ENCODE assay signal across 30 mouse cellular contexts in genomic region chr5:128647221-128647730, GRCm38 (mm10). TPM values are rescaled to one million over a fixed set of nuclear protein-coding genes. Genes with fewer than 3 reads are reported as not detected.
"Had no signal": no experiment of that assay in that cellular context is flagged by ENCODE, and none has a peak within 500 bp of the region (broad histone marks: within the 10 kb centered on the region; RNA-seq: fewer than 3 reads in every experiment).

No protein-coding gene starts in this region.

- H3K36me3 ChIP-seq: limb, embryonic 12.5 days; liver, embryonic 12.5 days; liver, embryonic 15.5 days; lung, embryonic 15.5 days; midbrain, embryonic 10.5 days; midbrain, embryonic 13.5 days; neural tube, embryonic 13.5 days had no signal

- ATAC-seq: liver, embryonic 12.5 days; midbrain, embryonic 13.5 days; midbrain, embryonic 16.5 days had no signal

- H3K9me3 ChIP-seq: limb, embryonic 12.5 days; liver, embryonic 12.5 days; liver, embryonic 15.5 days; lung, embryonic 15.5 days; midbrain, embryonic 10.5 days; midbrain, embryonic 13.5 days; neural tube, embryonic 13.5 days had no signal

- H3K27me3 ChIP-seq: liver, embryonic 12.5 days; liver, embryonic 15.5 days; lung, embryonic 15.5 days; megakaryocyte, embryonic 14.5 days; midbrain, embryonic 13.5 days; neural tube, embryonic 13.5 days had no signal

- H3K9ac ChIP-seq: limb, embryonic 12.5 days; liver, embryonic 12.5 days; liver, embryonic 15.5 days; lung, embryonic 15.5 days; midbrain, embryonic 13.5 days; neural tube, embryonic 13.5 days had no signal

- DNase-seq: kidney, postnatal 25 days; layer of hippocampus, postnatal 36 days; liver; lung, adult 18-20 months; lung, postnatal 10 days; lung, postnatal 36 days; retina, postnatal 1 day; right cerebral cortex, postnatal 25 days; thymus, adult 18-20 months; thymus, postnatal 36 days had no signal

- H3K4me1 ChIP-seq: limb, embryonic 12.5 days; liver, embryonic 12.5 days; liver, embryonic 15.5 days; lung, embryonic 15.5 days; megakaryocyte, embryonic 14.5 days; midbrain, embryonic 13.5 days; neural tube, embryonic 13.5 days had no signal

- H3K4me3 ChIP-seq: layer of hippocampus, adult 2 months; left cerebral cortex, adult 2 months; limb, embryonic 12.5 days; liver, embryonic 12.5 days; liver, embryonic 15.5 days; lung, embryonic 15.5 days; megakaryocyte, embryonic 14.5 days; midbrain, embryonic 10.5 days; midbrain, embryonic 13.5 days; myocyte; neural tube, embryonic 13.5 days had no signal

- H3K27ac ChIP-seq: kidney, postnatal 0 days; layer of hippocampus, adult 2 months; left cerebral cortex, adult 2 months; limb, embryonic 12.5 days; liver, embryonic 12.5 days; liver, embryonic 15.5 days; lung, embryonic 15.5 days; midbrain, embryonic 10.5 days; midbrain, embryonic 13.5 days; neural tube, embryonic 13.5 days had no signal

- H3K4me2 ChIP-seq: limb, embryonic 12.5 days; liver, embryonic 12.5 days; liver, embryonic 15.5 days; lung, embryonic 15.5 days; midbrain, embryonic 13.5 days; neural tube, embryonic 13.5 days had no signal

RNA-seq across cellular contexts. Expression of gene Fzd10, which starts 46.6 kb away (rescaled TPM):
- total RNA-seq: monocyte, adult 5-6 weeks; neutrophil, adult 5-6 weeks had no signal
- polyA plus RNA-seq: liver, embryonic 15.5 days; myocyte had no signal

RNA-seq across cellular contexts. Expression of gene Piwil1, which starts 55.0 kb away (rescaled TPM):
- total RNA-seq: layer of hippocampus, postnatal 36 days; left cerebral cortex, adult 2 months; monocyte, adult 5-6 weeks; neutrophil, adult 5-6 weeks had no signal
- polyA plus RNA-seq: kidney, embryonic 14.5 days; kidney, postnatal 0 days; large intestine, adult 2 months; limb, embryonic 12.5 days; liver, embryonic 12.5 days; liver, embryonic 15.5 days; lung, embryonic 15.5 days; midbrain, embryonic 10.5 days; myocyte; spleen, adult 2 months; stomach, embryonic 16.5 days; urinary bladder, adult 2 months had no signal
